Mouse (Mus musculus): ENCODE data around the gene Wscd2. TPM values are rescaled to one million over a fixed set of nuclear protein-coding genes. Genes with fewer than 3 reads are reported as not detected.

Wscd2 gene
- total RNA-seq (2021), result under 1 TPM; 0.53 to 0.67 TPM

DNA sequence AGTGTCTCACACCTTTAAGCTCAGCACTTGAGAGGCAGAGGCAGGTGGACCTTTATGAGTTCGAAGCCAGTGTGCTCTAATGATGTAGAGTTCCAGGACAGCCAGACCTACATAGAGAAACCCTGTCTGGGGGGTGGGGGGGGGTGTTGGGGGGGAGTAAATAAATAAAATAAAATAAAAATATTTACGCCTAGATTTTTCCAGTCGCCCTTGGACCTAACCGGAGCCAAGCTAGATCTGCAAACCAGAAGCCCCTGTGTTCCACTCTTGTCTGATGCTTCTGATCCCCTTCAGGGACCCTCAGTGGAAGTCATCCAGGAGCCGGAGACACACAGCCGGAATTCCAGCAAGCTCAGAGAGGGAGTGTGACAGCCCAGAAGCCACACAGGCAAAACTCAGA, at the start of gene Wscd2:
Wscd2 (plus strand) TSS at position 301 of the 400 bp plus-strand sequence.
- intact Hi-C loops (cut with DNase I), result no loop called here
- DNase-seq, result no peak

GRCm38 (mm10) chr5:113442180-113442579, 48.0 kb upstream of the Wscd2 start:
- no peak for DNase-seq
- intact Hi-C loops (cut with DNase I), result no loop called here

DNA sequence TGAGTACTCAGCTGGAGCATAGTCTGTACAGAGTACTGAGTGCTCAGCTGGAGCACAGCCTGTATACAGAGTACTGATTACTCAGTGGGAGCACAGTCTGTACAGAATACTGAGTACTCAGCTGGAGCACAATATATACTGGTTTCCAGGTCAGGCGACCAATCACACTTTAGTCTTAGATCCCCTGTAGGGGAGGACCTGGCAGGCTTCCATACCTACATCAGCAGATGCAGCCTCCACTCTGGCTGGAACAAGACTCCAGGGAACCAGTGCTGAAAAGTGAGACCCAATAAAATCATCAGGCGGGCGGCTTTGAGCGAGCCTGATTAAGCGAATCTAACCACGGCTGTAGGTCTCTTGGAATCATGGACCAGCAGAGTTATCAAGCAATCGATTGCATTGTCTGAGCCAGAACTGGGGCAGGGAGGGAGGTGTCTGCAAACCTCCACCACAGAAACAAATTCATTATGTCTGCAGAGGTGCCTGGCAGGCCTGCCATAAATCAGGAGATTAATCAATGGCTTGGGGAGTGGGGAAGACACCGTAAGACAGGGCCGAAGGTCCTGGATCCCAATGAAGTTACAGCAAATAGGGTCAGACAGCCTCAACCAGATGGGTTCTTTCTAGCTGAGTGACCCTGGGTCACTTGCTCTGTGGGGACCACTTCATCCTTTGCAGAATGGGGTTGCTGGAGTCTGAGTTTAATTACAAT, 42.0 kb upstream of the Wscd2 start:
- intact Hi-C loops (cut with DNase I), result no loop called here
- DNase-seq, result no peak

DNA sequence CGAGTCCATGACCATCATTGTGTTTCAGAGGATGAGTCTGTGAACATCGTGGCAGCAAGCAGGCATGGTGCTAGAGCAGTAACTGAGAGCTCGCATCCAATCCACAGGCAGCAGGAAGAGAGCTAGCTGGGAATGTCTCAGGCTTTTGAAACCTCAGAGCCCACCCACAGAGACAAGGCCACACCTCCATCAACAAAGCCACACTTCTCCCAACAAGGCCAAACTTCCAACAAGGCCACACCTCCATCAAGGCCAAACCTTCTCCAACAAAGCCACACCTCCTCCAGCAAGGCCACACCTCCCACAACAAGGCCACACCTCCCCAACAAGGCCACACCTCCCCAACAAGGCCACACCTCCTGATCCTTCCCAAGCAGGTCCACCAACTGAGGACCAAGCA, 40.8 kb upstream of the Wscd2 start:
- intact Hi-C loops (cut with DNase I), result no loop called here
- no peak for DNase-seq

GRCm38 (mm10) chr5:113452691-113453090, 37.4 kb upstream of the Wscd2 start:
- intact Hi-C loops (cut with DNase I), result no loop called here
- DNase-seq, result no peak

DNA sequence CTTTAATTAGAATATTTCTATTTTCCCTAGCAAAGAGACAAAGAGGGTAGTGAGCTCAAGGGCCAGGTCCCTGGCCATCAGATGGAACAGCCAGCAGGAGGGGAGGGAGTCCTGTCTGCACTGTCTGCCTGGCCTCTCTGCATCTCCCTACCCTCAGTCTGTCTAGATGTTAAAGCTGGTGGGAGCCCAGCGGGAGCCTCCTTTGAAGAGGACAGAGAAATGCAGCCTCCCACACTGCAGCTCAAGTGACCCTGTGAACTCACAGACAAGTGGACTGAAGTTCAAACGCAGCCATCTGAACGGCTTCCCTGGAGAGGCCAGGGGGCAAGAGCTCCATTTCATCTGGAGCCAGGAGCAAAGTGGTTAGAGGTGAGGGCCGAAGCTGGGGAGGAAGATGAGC, 36.8 kb upstream of the Wscd2 start:
- intact Hi-C loops (cut with DNase I), result no loop called here
- no peak for DNase-seq

- intact Hi-C loops (cut with DNase I), result no loop called here
- no peak for DNase-seq
Observed at GRCm38 (mm10) chr5:113456020-113456419, 34.1 kb upstream of the Wscd2 start.

DNA sequence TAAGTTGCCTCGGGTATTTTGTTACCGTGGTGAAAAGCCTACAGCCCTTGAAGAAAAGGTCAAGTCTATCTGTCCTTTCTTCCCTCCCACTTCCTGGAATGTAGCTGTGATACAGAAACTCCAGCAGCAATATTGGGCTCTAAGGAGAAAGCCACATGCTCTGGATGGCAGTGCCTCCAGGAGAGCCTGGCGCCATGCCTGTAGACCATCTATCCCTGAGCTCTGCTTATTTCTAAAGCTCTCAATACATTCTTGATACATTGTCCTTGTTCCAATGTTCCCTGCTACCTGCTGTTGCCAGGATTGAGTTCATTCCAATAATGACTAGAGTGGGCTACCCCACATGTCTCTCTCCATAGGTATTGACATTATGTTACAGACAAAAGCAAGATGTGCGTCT, 33.4 kb upstream of the Wscd2 start:
- intact Hi-C loops (cut with DNase I), result no loop called here
- no peak for DNase-seq

- intact Hi-C loops (cut with DNase I), result no loop called here
- DNase-seq, result no peak
Observed at GRCm38 (mm10) chr5:113457260-113457659, 32.9 kb upstream of the Wscd2 start.

DNA sequence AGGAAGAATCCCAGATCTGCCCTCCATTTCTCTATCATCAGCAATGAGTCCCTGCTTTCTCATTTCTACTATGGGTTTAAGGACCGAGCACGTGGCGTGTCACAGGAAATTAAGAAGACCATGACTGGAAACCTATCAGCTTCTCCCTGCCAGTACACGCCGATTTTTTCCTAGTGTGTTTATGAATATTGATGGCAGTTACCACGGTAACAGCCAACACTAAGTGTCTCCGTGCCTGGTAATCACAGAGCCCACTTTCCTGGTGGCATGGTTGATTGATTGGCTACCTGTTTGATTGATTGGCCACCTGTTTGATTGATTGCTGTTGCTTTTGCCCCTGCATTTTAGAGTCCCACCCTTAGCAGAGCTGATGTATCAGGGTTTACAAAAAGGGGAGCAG, 30.2 kb upstream of the Wscd2 start:
- intact Hi-C loops (cut with DNase I), result no loop called here
- DNase-seq, result no peak

- no peak for DNase-seq
- intact Hi-C loops (cut with DNase I), result no loop called here
Observed at GRCm38 (mm10) chr5:113461582-113461981, 28.6 kb upstream of the Wscd2 start.

DNA sequence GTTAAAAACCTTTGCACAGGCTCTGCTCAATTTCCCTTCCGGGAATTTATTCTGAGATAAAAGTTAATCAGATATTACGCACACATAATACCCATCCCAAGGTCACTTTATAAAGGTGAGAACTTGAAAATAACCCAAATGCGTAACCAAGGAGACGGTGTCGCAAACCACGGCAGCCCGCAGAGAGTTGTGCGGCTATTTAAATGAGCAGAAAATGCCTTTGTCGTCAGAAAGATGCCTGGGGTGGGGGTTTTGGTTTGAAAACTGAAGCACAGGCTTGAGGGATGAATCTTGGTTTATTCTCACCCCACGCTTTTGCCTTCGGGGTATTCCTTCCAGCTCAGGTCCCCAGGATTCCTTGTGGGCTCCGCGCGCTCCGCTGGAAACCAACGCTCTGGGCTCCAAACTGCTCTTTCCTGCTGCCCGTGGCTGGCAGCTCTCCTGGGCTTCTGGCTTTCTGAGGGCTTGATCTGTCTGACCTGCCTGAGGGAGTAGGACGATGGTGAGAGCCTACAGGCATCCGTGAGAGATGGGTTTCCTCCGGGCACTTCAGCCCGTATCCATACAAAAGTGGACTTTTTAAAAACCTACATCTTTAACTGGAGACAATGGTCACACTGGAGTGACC, 28.0 kb upstream of the Wscd2 start:
- DNase-seq, result no peak
- intact Hi-C loops (cut with DNase I), result no loop called here

GRCm38 (mm10) chr5:113464731-113465130, 25.4 kb upstream of the Wscd2 start:
- DNase-seq, result peak; percentile 8 to 20
- intact Hi-C loops (cut with DNase I), result no loop called here

DNA sequence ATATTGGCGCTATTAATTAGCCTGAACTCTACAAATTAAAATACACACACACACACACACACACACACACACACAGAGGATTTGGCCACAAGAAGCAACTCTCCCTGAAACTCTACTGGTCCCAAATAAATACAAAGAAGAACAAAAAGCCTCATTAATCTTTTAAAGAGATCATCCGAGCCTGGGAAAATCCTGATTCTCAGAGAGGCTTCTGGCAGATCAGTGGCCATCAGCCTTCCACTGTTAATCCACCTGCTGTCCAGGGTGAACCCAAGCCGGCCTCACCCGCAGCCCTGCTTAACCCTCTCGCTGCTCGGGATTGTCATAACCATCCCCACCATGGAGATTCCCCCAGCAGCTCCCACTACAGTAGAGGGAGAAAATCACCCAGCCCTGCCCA, 23.6 kb upstream of the Wscd2 start:
- intact Hi-C loops (cut with DNase I), result no loop called here
- DNase-seq, result no peak

- DNase-seq, result no peak
- intact Hi-C loops (cut with DNase I), result no loop called here
Observed at GRCm38 (mm10) chr5:113467072-113467471, 23.1 kb upstream of the Wscd2 start.

GRCm38 (mm10) chr5:113467765-113468164, 22.4 kb upstream of the Wscd2 start:
- intact Hi-C loops (cut with DNase I), result no loop called here
- no peak for DNase-seq

DNA sequence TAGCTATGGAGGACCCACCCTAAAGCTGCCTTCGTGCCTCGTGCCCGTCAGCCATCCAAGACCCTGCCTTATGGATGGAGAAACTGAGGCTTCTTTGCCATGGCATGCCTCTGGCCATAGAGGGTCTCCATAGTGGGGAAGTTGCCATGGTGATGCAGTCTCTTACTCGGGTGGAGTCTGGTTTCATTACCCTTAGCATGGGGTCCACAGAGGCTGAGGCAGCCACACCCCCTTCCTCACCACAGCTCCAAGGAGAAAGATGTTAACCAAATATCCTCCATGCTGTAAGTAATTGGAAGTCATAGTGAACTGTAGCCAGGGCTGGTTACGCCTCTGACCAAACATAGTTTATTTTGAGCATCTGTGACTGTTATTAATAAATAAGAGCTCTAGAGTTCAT, 21.5 kb upstream of the Wscd2 start:
- intact Hi-C loops (cut with DNase I), result no loop called here
- no peak for DNase-seq

- intact Hi-C loops (cut with DNase I), result no loop called here
- DNase-seq, result no peak
Observed at GRCm38 (mm10) chr5:113469231-113469630, 20.9 kb upstream of the Wscd2 start.

DNA sequence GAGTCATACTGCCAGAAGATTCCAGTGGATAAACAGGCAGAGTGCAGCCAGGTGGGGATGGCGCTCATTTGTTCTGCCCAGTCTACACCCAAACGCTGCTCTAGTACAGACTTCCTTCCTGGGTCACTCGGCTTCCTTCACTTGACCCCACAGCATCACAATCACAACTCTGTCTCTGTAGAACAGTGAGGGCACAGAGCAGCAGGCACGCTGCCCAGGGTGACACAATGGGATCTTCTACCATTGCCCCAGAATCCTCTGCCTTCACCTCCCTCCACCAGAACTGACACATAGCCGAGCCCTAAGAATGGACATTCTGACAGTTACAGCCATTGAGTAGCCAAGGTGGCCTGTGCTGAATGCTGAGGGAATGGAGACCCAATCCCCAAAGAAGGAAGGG, 20.3 kb upstream of the Wscd2 start:
- no peak for DNase-seq
- intact Hi-C loops (cut with DNase I), result loop anchor here (2.0 to 5.0 kb wide), 2 partner anchors 103 to 197 kb away; no protein-coding TSS in a partner anchor

DNA sequence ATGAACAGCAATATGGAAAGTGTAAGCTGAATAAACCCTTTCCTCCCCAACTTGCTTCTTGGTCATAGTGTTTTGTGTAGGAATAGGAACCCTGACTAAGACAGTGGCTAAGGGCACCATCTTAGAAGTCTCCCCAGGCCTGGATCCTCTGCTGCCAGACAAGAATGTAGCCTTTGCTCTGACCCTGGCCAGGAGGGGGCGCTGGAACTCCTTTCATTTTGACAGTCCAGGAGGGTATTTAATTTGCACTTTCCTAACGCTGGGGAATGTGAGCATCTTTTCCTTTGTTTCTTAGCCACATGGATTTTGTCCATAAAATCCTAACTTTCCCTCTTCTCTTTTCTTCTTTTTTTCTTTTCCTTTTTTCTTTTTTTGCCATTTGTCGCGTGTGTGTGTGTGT, 18.7 kb upstream of the Wscd2 start:
- intact Hi-C loops (cut with DNase I), result loop anchor here (1.0 to 5.0 kb wide), 3 partner anchors 105 to 253 kb away; partner anchors contain the start of gene 1700069L16Rik
- DNase-seq, result peak; percentile 74 to 88

DNA sequence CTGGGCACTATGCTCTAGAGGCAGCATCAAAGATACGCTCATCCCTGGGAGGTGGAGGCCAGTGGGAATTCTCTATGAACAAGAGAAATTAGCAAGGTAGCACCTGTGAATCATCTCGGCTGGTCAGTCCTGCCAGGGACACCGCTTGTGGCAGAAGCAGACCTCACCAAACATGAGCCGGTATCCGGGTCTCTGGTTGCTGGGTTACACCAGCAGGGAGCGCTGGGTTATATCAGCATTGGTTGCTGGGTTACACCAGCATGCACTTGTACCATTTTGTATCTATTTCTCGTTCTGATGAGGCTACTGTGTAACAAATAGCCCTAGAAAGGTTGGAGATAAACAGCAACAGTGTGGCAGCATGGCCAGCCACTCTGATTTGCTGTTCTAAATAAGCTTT, 17.8 kb upstream of the Wscd2 start:
- intact Hi-C loops (cut with DNase I), result loop anchor here (5.0 kb wide), 1 partner anchor 195 kb away; no protein-coding TSS in a partner anchor
- no peak for DNase-seq

- DNase-seq, result peak in 1 of 2 experiments; percentile 12
- intact Hi-C loops (cut with DNase I), result no loop called here
Observed at GRCm38 (mm10) chr5:113476816-113477215, 13.3 kb upstream of the Wscd2 start.

Data from heart, postnatal 10 days (tissue).